Mouse (Mus musculus) heart, adult 11 months (tissue): ENCODE measurements around the gene Atp5b.
"Not testable (repeated sequence)": the region's sequence is repeated elsewhere in the genome, so short reads cannot be mapped to it uniquely, and the experiment has no call there.

Source experiments
- DNase-seq: peaks from one replicate; pipeline ENCODE4 v3.0.0; 2022

The Atp5b gene

GRCm38 (mm10) chr10:128070432-128070831, 12.6 kb upstream of the Atp5b start:
- not testable (repeated sequence) for DNase-seq

DNA sequence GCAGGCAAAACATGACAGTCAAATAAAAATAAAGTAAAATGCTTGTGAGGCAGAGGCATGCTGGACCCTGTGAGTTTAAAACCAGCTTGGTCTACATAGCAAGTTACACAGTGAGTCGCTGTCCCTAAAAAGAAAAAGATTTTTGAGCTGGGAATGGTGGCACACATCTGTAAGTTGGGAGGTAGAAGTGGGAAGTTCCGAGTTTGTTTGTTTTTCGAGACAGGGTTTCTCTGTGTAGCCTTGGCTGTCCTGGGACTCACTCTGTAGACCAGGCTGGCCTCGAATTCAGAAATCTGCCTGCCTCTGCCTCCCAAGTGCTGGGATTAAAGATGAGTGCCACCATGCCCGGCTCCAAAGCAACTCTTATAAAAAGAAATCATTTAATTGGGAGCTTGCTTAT, 4.8 kb upstream of the Atp5b start:
- DNase-seq: peak; percentile 63

GRCm38 (mm10) chr10:128080496-128080895, 2.6 kb upstream of the Atp5b start:
- no peak for DNase-seq

DNA sequence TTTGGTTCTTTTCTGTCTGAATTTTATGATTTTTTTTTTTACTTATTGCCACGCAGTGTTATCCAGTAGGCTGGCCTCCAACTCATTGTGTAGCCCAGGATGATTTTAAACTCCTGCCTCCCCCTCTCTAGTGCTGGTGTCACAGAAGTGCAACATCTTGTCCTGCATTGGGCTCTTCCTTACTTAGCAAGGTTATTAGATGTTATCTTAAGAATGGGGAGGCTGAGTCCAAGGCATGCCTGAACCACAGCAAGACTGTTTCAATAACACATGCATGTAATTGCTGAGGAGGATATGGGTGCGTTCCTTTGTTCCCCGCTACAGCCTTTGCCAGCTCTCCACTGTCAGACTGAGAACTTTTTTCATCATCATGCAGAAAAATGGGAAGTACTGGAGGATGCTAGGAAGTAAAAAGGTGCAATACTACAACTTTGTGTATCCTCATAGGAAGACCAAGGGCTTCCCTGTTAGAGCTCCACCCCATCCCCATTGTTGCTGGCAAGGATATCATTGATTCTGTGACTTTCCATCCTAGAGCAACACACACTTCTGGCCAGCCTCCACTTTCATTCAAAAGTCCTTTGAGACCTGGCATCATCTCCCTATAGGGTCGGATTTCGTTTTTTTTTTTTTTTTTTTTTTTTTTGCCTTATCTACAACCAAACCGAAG, 1.1 kb upstream of the Atp5b start:
- peak; percentile 84 for DNase-seq

GRCm38 (mm10) chr10:128082477-128082808, 630 bp upstream of the Atp5b start:
- no peak for DNase-seq

DNA sequence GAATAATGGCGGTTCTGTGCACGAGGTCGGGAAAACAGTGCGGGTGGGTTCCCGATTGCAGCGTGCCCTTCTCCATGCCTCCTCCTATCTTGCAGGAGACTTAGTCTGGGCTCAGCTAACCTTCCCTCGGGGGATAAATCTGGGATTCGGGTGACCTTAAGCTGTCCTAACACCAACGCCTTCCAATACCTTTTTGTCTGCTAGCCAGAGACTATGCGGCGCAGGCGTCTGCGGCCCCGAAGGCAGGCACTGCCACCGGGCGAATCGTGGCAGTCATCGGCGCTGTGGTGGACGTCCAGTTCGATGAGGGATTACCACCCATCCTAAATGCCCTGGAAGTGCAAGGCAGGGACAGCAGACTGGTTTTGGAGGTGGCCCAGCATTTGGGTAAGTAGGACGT, 615 bp downstream of the Atp5b start:
- DNase-seq: no peak

DNA sequence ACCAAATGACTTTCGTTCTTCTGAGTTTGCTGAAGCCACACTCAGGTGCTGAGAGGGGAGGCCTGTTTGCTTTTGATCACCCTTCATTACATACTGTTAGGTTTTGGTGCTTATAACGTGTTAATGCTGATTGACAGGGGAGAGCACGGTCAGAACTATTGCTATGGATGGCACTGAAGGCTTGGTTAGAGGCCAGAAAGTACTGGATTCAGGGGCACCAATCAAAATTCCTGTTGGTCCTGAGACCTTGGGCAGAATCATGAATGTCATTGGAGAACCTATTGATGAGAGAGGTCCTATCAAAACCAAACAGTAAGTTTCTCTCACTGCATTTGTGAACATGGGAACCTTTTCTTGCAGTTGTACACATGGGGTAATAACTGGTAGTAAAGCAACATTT, 1.1 kb downstream of the Atp5b start:
- no peak for DNase-seq

- DNase-seq: peak; percentile 92
Observed at GRCm38 (mm10) chr10:128086391-128086790, 3.3 kb downstream of the Atp5b start.

- DNase-seq: not testable (repeated sequence)
Observed at GRCm38 (mm10) chr10:128087216-128087615, 4.1 kb downstream of the Atp5b start.

DNA sequence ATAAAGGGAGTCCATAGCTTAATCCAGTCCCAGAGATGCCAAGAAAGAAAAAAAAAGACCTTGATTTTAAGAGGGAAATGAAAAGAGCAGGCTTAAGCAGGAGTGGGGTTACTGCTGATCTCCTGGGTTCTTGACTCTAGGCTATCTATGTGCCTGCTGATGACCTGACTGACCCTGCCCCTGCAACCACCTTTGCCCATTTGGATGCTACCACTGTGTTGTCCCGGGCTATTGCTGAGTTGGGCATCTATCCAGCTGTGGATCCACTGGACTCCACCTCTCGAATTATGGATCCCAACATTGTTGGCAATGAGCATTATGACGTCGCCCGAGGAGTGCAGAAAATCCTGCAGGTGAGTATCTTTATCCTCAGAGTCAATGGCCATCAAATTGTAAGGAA, 5.1 kb downstream of the Atp5b start:
- DNase-seq: no peak

- DNase-seq: peak; percentile 89
Observed at GRCm38 (mm10) chr10:128089842-128090241, 6.8 kb downstream of the Atp5b start.

- DNase-seq: peak; percentile 99
Observed at GRCm38 (mm10) chr10:128090651-128091563, 7.8 kb downstream of the Atp5b start.

DNA sequence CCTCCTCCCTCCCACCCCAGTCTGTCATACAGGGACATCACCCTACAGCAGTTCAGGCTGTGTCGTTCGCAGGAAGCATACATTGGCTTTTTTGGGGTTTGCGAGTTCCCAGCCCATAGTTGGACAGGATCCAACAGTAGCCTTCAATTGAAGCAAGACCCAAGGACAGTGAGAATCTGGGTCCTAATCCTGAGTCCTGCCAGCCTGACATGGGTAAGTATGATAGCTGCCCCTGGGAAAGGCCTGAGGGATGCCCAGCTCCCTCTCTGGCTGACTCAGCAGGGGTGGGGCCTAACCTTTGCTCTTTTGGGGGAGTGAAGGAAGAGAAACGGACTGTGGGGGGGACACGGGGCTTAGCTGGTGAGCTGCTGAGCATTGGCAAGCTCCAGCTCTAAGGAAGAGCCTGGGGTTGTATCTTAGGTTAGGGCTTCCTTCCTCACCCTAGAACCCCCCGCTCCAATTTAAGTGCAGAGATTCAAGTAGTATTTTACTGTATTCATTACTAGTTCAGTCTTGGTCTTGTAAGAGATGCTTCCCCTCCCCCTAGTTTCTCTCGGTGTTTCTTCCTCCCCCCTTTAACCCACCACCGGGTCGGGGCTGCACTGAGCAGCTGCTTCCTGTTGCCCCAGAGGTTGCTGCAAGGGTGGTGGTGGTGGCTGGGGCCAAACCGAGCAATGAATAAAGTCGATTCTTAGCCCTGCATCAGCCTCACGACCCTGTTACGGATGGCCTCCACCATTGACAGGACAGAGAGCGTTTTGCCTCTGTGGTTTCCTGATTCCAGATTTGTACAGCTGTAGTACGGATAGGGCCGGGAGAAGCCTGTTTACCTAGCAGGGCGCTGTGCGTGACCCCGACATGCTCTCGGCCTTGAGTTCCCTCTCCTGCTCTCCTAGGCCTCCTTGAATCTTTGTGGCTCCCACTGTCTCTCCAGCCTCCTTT, 8.8 kb downstream of the Atp5b start, which contains the start of gene Baz2a:
Gene Baz2a (plus strand): TSS at position 14 of the 942 bp plus-strand sequence.
- DNase-seq: peak; percentile 98

GRCm38 (mm10) chr10:128092506-128093495, 9.7 kb downstream of the Atp5b start:
- peak; percentile 99 for DNase-seq

DNA sequence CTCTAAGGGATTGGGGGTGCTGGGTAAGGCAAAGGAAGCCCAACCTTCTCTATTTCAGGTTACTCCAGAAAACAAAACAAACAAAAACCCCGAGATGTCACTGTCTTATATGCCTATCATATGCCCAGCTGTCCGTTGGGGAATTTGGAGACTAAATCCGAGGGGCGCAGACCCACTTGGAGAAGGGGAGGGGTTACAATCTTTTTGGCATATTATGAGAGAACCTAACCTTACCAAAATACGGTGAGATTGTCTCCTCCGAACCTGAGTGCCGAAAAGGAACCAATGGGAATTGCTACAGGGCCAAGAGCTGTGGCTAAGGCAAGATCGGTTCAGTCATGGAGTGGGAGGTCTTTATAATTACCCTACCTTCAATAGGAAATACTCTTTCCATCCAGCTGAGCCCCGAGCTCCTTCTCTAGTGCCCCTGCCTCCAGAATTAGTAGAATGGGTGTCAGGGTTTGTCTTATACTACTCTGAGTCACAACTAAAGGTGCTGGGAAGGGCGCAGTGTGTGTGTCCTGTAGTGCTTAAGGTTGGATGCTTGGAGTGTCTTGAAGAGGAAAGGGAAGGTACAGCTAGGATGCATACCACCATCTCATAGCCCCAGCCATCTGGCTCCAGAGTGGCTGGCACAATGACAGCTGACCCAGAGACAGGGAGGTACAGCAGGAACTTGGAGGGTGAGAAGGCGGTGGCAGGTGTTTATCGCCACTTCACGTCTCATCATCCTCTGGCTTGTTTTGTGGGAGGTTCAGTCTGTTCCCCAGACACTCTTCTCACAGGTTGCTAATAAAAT, 10.6 kb downstream of the Atp5b start:
- DNase-seq: peak; percentile 96

GRCm38 (mm10) chr10:128094340-128094968, 11.4 kb downstream of the Atp5b start:
- DNase-seq: peak; percentile 99

DNA sequence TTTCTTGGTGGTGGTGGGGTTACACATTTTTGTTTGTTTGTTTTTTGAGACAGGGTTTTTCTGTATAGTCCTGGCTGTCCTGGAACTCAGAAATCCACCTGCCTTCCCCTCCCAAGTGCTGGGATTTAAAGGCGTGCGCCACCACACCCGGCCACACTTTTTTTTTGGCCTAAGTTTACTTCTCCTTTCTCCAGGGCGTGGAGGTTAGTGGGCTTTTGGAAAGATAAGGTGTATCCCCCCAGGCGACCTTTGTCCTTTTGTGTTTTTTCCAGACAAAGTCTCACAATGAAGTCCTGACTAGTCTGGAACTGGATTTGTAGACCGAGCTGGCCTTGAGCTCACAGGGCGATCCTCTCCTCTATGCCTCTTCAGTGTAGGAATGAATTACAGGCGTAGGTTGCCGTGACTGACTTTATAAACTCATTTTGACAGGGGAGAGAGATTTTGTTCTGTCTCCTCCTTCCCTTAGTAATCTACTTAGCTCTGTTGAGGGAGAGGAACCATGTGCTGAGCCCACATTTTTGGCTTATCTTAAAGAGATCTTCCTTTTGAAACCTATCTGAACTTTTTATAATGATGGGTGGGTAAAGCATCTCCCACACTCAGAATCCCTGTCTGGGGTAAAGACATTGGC, 12.0 kb downstream of the Atp5b start:
- no peak for DNase-seq

DNA sequence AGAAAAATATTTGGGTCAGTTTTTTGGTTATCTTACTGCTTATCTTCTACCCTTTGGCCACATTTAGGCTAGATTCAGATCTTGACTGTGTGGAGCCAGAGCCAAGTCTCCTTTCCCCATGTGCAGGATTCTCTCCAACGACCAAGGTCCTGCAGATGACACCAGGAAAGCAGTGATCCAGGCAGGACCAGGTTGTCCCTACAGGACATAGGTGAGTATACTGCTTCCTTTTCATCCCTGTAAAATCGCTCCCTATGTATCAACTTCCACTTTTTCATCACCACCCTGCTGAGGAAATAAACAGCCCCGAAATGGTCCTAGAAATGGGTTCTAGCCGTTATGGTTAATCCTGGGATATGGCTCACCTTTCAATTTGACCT, 13.2 kb downstream of the Atp5b start:
- DNase-seq: no peak

GRCm38 (mm10) chr10:128096693-128097586, 13.9 kb downstream of the Atp5b start:
- peak; percentile 98 for DNase-seq
